Mouse (Mus musculus): ENCODE measurements around the gene Olfr916. TPM values are rescaled to one million over a fixed set of nuclear protein-coding genes. Genes with fewer than 3 reads are reported as not detected.

Olfr916 gene
- polyA plus RNA-seq (2011; ENCODE audit: insufficient read depth, insufficient read length, low read depth, missing spikeins): not detected in 2 replicates

- Histone ChIP-seq H3K27ac (ENCODE audit: insufficient read depth, low read length) (no peak within 1 kb of the TSS), H3K36me3 (ENCODE audit: control insufficient read depth, insufficient read depth, low read length, poor library complexity, severe bottlenecking) (no peaks in the 10 kb centered on the region), H3K4me3 (ENCODE audit: low read depth, low read length) (no peak within 1 kb of the TSS), H3K9me3 (replicated peaks; ENCODE audit: control insufficient read depth, insufficient read depth, low read length, poor library complexity, severe bottlenecking) (no peaks in the 10 kb centered on the region), H3K27me3 (ENCODE audit: control insufficient read depth, insufficient read depth, low read length, poor library complexity, severe bottlenecking) (no peaks in the 10 kb centered on the region), H3K4me1 (ENCODE audit: control insufficient read depth, insufficient read depth, low read length) (no peaks in the 10 kb centered on the region), H3K9ac (ENCODE audit: low read depth, poor library complexity, severe bottlenecking) (no peak within 1 kb of the TSS)
- TF ChIP-seq EP300 (IDR thresholded peaks at IDR 0.05; ENCODE audit: insufficient read depth, low read depth, low read length): no peak
- TF ChIP-seq POLR2A (IDR thresholded peaks at IDR 0.05; ENCODE audit: insufficient read depth, low read length): no peak
- TF ChIP-seq CTCF (IDR thresholded peaks at IDR 0.05; ENCODE audit: low read depth, low read length): no peak
Measured at GRCm38 (mm10) chr9:38659775-38660174, at the start of gene Olfr916. TSS of gene Olfr916 (minus strand) at chr9:38659875.

GRCm38 (mm10) chr9:38674501-38674900 is 14.8 kb upstream of the Olfr916 start, which contains the start of gene Olfr918:
TSS of gene Olfr918 (minus strand) at chr9:38674601.
- Histone ChIP-seq H3K9me3 (replicated peaks; ENCODE audit: control insufficient read depth, insufficient read depth, low read length, poor library complexity, severe bottlenecking) (no peaks in the 10 kb centered on the region), H3K27me3 (ENCODE audit: control insufficient read depth, insufficient read depth, low read length, poor library complexity, severe bottlenecking) (no peaks in the 10 kb centered on the region), H3K9ac (ENCODE audit: low read depth, poor library complexity, severe bottlenecking) (no peak within 1 kb of the TSS), H3K4me1 (ENCODE audit: control insufficient read depth, insufficient read depth, low read length) (no peaks in the 10 kb centered on the region), H3K36me3 (ENCODE audit: control insufficient read depth, insufficient read depth, low read length, poor library complexity, severe bottlenecking) (no peaks in the 10 kb centered on the region), H3K4me3 (ENCODE audit: low read depth, low read length) (no peak within 1 kb of the TSS), H3K27ac (ENCODE audit: insufficient read depth, low read length) (no peak within 1 kb of the TSS)
- TF ChIP-seq POLR2A (IDR thresholded peaks at IDR 0.05; ENCODE audit: insufficient read depth, low read length) (no peak), CTCF (IDR thresholded peaks at IDR 0.05; ENCODE audit: low read depth, low read length) (no peak), EP300 (IDR thresholded peaks at IDR 0.05; ENCODE audit: insufficient read depth, low read depth, low read length) (no peak)

GRCm38 (mm10) chr9:38672887-38673286 is 13.2 kb upstream of the Olfr916 start:
- Histone ChIP-seq H3K9me3 (replicated peaks; ENCODE audit: control insufficient read depth, insufficient read depth, low read length, poor library complexity, severe bottlenecking) (no peaks in the 10 kb centered on the region), H3K4me1 (ENCODE audit: control insufficient read depth, insufficient read depth, low read length) (no peaks in the 10 kb centered on the region), H3K27ac (ENCODE audit: insufficient read depth, low read length) (no peak overlapping the region), H3K4me3 (ENCODE audit: low read depth, low read length) (no peak overlapping the region), H3K9ac (ENCODE audit: low read depth, poor library complexity, severe bottlenecking) (no peak overlapping the region), H3K27me3 (ENCODE audit: control insufficient read depth, insufficient read depth, low read length, poor library complexity, severe bottlenecking) (no peaks in the 10 kb centered on the region), H3K36me3 (ENCODE audit: control insufficient read depth, insufficient read depth, low read length, poor library complexity, severe bottlenecking) (no peaks in the 10 kb centered on the region)
- TF ChIP-seq CTCF (IDR thresholded peaks at IDR 0.05; ENCODE audit: low read depth, low read length) (no peak), EP300 (IDR thresholded peaks at IDR 0.05; ENCODE audit: insufficient read depth, low read depth, low read length) (no peak), POLR2A (IDR thresholded peaks at IDR 0.05; ENCODE audit: insufficient read depth, low read length) (no peak)

GRCm38 (mm10) chr9:38665742-38666141 is 6.1 kb upstream of the Olfr916 start, which contains the start of gene Olfr917:
TSS of gene Olfr917 (minus strand) at chr9:38665842.
- Histone ChIP-seq H3K27ac (ENCODE audit: insufficient read depth, low read length) (no peak within 1 kb of the TSS), H3K4me3 (ENCODE audit: low read depth, low read length) (no peak within 1 kb of the TSS), H3K27me3 (ENCODE audit: control insufficient read depth, insufficient read depth, low read length, poor library complexity, severe bottlenecking) (no peaks in the 10 kb centered on the region), H3K4me1 (ENCODE audit: control insufficient read depth, insufficient read depth, low read length) (no peaks in the 10 kb centered on the region), H3K9ac (ENCODE audit: low read depth, poor library complexity, severe bottlenecking) (no peak within 1 kb of the TSS), H3K36me3 (ENCODE audit: control insufficient read depth, insufficient read depth, low read length, poor library complexity, severe bottlenecking) (no peaks in the 10 kb centered on the region), H3K9me3 (replicated peaks; ENCODE audit: control insufficient read depth, insufficient read depth, low read length, poor library complexity, severe bottlenecking) (no peaks in the 10 kb centered on the region)
- no peak for TF ChIP-seq CTCF (IDR thresholded peaks at IDR 0.05; ENCODE audit: low read depth, low read length)
- no peak for TF ChIP-seq POLR2A (IDR thresholded peaks at IDR 0.05; ENCODE audit: insufficient read depth, low read length)
- no peak for TF ChIP-seq EP300 (IDR thresholded peaks at IDR 0.05; ENCODE audit: insufficient read depth, low read depth, low read length)

GRCm38 (mm10) chr9:38632406-38632805 is 27.3 kb downstream of the Olfr916 start:
- no peaks in the 10 kb centered on the region for H3K4me1 ChIP-seq (ENCODE audit: control insufficient read depth, insufficient read depth, low read length)

More at GRCm38 (mm10) chr9:38632406-38632805, 27.3 kb downstream of the Olfr916 start:
- Histone ChIP-seq H3K36me3 (ENCODE audit: control insufficient read depth, insufficient read depth, low read length, poor library complexity, severe bottlenecking) (no peaks in the 10 kb centered on the region), H3K9ac (ENCODE audit: low read depth, poor library complexity, severe bottlenecking) (no peak overlapping the region), H3K4me3 (ENCODE audit: low read depth, low read length) (no peak overlapping the region), H3K27ac (ENCODE audit: insufficient read depth, low read length) (no peak overlapping the region), H3K27me3 (ENCODE audit: control insufficient read depth, insufficient read depth, low read length, poor library complexity, severe bottlenecking) (no peaks in the 10 kb centered on the region), H3K9me3 (replicated peaks; ENCODE audit: control insufficient read depth, insufficient read depth, low read length, poor library complexity, severe bottlenecking) (peaks cover 22% of the 10 kb centered on the region)
- TF ChIP-seq EP300 (IDR thresholded peaks at IDR 0.05; ENCODE audit: insufficient read depth, low read depth, low read length) (no peak), POLR2A (IDR thresholded peaks at IDR 0.05; ENCODE audit: insufficient read depth, low read length) (no peak), CTCF (IDR thresholded peaks at IDR 0.05; ENCODE audit: low read depth, low read length) (no peak)

Other genes with a start within 250 kb of the Olfr916 start
- not detected in 2 replicates for gene Olfr901, start 230.4 kb downstream of the Olfr916 start, polyA plus RNA-seq (2011; ENCODE audit: insufficient read depth, insufficient read length, low read depth, missing spikeins)
- gene Olfr902, start 212.2 kb downstream of the Olfr916 start, polyA plus RNA-seq (2011; ENCODE audit: insufficient read depth, insufficient read length, low read depth, missing spikeins): not detected in 2 replicates
- not detected in 2 replicates for gene Olfr904, start 196.7 kb downstream of the Olfr916 start, polyA plus RNA-seq (2011; ENCODE audit: insufficient read depth, insufficient read length, low read depth, missing spikeins)
- gene Olfr905, start 188.8 kb downstream of the Olfr916 start, polyA plus RNA-seq (2011; ENCODE audit: insufficient read depth, insufficient read length, low read depth, missing spikeins): 0.41 and 0.49 TPM in 2 replicates
- gene Olfr906, start 172.8 kb downstream of the Olfr916 start, polyA plus RNA-seq (2011; ENCODE audit: insufficient read depth, insufficient read length, low read depth, missing spikeins): not detected in 2 replicates
- not detected in 2 replicates for gene Olfr907, start 164.1 kb downstream of the Olfr916 start, polyA plus RNA-seq (2011; ENCODE audit: insufficient read depth, insufficient read length, low read depth, missing spikeins)
- gene Olfr911-ps1, start 138.3 kb downstream of the Olfr916 start, polyA plus RNA-seq (2011; ENCODE audit: insufficient read depth, insufficient read length, low read depth, missing spikeins): not detected in 2 replicates
- not detected in 2 replicates for gene Olfr910, start 122.0 kb downstream of the Olfr916 start, polyA plus RNA-seq (2011; ENCODE audit: insufficient read depth, insufficient read length, low read depth, missing spikeins)
- gene Olfr912, start 79.7 kb downstream of the Olfr916 start, polyA plus RNA-seq (2011; ENCODE audit: insufficient read depth, insufficient read length, low read depth, missing spikeins): 0.13 and 0.21 TPM in 2 replicates
- not detected in 2 replicates for gene Olfr913, start 67.1 kb downstream of the Olfr916 start, polyA plus RNA-seq (2011; ENCODE audit: insufficient read depth, insufficient read length, low read depth, missing spikeins)
- gene Olfr914, start 54.8 kb downstream of the Olfr916 start, polyA plus RNA-seq (2011; ENCODE audit: insufficient read depth, insufficient read length, low read depth, missing spikeins): not detected in 2 replicates
- not detected in 2 replicates for gene Olfr917, start 6.0 kb upstream of the Olfr916 start, polyA plus RNA-seq (2011; ENCODE audit: insufficient read depth, insufficient read length, low read depth, missing spikeins)
- not detected in 2 replicates for gene Olfr918, start 14.7 kb upstream of the Olfr916 start, polyA plus RNA-seq (2011; ENCODE audit: insufficient read depth, insufficient read length, low read depth, missing spikeins)
- gene Olfr919, start 43.8 kb upstream of the Olfr916 start, polyA plus RNA-seq (2011; ENCODE audit: insufficient read depth, insufficient read length, low read depth, missing spikeins): not detected in 2 replicates
- gene Vwa5a, start 58.4 kb upstream of the Olfr916 start, polyA plus RNA-seq (2011; ENCODE audit: insufficient read depth, insufficient read length, low read depth, missing spikeins): 72.4 and 74.2 TPM in 2 replicates
- gene Olfr920, start 92.4 kb upstream of the Olfr916 start, polyA plus RNA-seq (2011; ENCODE audit: insufficient read depth, insufficient read length, low read depth, missing spikeins): 0.37 and 0.43 TPM in 2 replicates
- gene Olfr921, start 113.2 kb upstream of the Olfr916 start, polyA plus RNA-seq (2011; ENCODE audit: insufficient read depth, insufficient read length, low read depth, missing spikeins): not detected in 2 replicates
- gene Olfr922, start 154.7 kb upstream of the Olfr916 start, polyA plus RNA-seq (2011; ENCODE audit: insufficient read depth, insufficient read length, low read depth, missing spikeins): not detected in 2 replicates
- gene Olfr923, start 166.7 kb upstream of the Olfr916 start, polyA plus RNA-seq (2011; ENCODE audit: insufficient read depth, insufficient read length, low read depth, missing spikeins): not detected in 2 replicates
- gene Olfr924, start 184.6 kb upstream of the Olfr916 start, polyA plus RNA-seq (2011; ENCODE audit: insufficient read depth, insufficient read length, low read depth, missing spikeins): not detected in 2 replicates
- not detected in 2 replicates for gene Olfr26, start 195.2 kb upstream of the Olfr916 start, polyA plus RNA-seq (2011; ENCODE audit: insufficient read depth, insufficient read length, low read depth, missing spikeins)
- not detected in 2 replicates for gene Olfr926, start 217.3 kb upstream of the Olfr916 start, polyA plus RNA-seq (2011; ENCODE audit: insufficient read depth, insufficient read length, low read depth, missing spikeins)

Data from ES-Bruce4 (cell line).